Mouse (Mus musculus) limb, embryonic 14.5 days (tissue): ENCODE data around the gene Gabpb1. TPM values are rescaled to one million over a fixed set of nuclear protein-coding genes. Genes with fewer than 3 reads are reported as not detected.

Experiments used
- ATAC-seq: fragments of 200-750 bp; cut with Nextera tagmentation; 2 replicates; pipeline ENCODE4 v1.8.0; 2017; ENCODE audit warnings: low read depth, moderate number of reproducible peaks, moderate TSS enrichment; ENCODE audit not compliant: low FRiP score
- DNase-seq: peaks from one replicate; pipeline ENCODE4 v3.0.0-alpha.2; 2015; ENCODE audit warnings: low spot score
- H3K27ac ChIP-seq: fragments of 300-500 bp; sonication (generic); replicated peaks from 2 replicates; pipeline ENCODE4 v1.5.1; 2014; ENCODE audit warnings: low read depth, mild to moderate bottlenecking, low read length, moderate library complexity, mixed read lengths
- H3K27me3 ChIP-seq: fragments of 300-500 bp; sonication (generic); 2 replicates; pipeline ENCODE4 v1.6.1; 2014; ENCODE audit warnings: low read length, mixed read lengths; ENCODE audit not compliant: control insufficient read depth, insufficient read depth
- H3K36me3 ChIP-seq: fragments of 300-500 bp; sonication (generic); 2 replicates; pipeline ENCODE4 v1.6.1; 2014; ENCODE audit warnings: mild to moderate bottlenecking, low read length, moderate library complexity, mixed read lengths; ENCODE audit not compliant: control insufficient read depth, insufficient read depth
- H3K4me1 ChIP-seq: fragments of 300-500 bp; sonication (generic); 2 replicates; pipeline ENCODE4 v1.6.1; 2014; ENCODE audit warnings: antibody characterized with exemption, low read length, mixed read lengths; ENCODE audit not compliant: control insufficient read depth, insufficient read depth
- H3K4me2 ChIP-seq: fragments of 300-500 bp; sonication (generic); replicated peaks from 2 replicates; pipeline ENCODE4 v1.6.1; 2014; ENCODE audit warnings: low read depth, mild to moderate bottlenecking, low read length, moderate library complexity; ENCODE audit not compliant: severe bottlenecking
- H3K4me3 ChIP-seq: fragments of 300-500 bp; sonication (generic); replicated peaks from 2 replicates; pipeline ENCODE4 v1.5.1; 2014; ENCODE audit warnings: low read length
- H3K9ac ChIP-seq: fragments of 300-500 bp; sonication (generic); 2 replicates; pipeline ENCODE4 v1.6.1; 2014; ENCODE audit warnings: mild to moderate bottlenecking, low read depth, low read length, moderate library complexity; ENCODE audit not compliant: severe bottlenecking
- H3K9me3 ChIP-seq: fragments of 300-500 bp; sonication (generic); 2 replicates; pipeline ENCODE4 v1.6.1; 2016; ENCODE audit warnings: low read length; ENCODE audit not compliant: control insufficient read depth
- POLR2A ChIP-seq: fragments of 200-500 bp; IDR thresholded peaks from 2 replicates; pipeline ENCODE4 v1.8.0; 2012; ENCODE audit warnings: inconsistent platforms, mild to moderate bottlenecking, moderate library complexity, borderline replicate concordance; ENCODE audit not compliant: insufficient read depth, insufficient read length; ENCODE audit errors: extremely low read depth
- WGBS: fragments of 180-500 bp; shearing (Covaris S2); extraction: QIAGEN DNeasy Blood & Tissue Kit; methylation state at CpG from one replicate; pipeline ENCODE4 v1.1.7; 2014; 5-methylcytosine and 5-hydroxymethylcytosine counted together
- polyA plus RNA-seq, 2 experiments: library from polyadenylated mRNA; depleted of rRNA in 1 of 2; stranded (reverse) in 1 of 2; unstranded in 1 of 2; fragments of >200 nt; fragmentation: Nextera tagmentation in 1 of 2; extraction: Ambion mirVana in 1 of 2; gene quantifications; 2 replicates each; pipeline versions ENCODE4 v1.2.1 to v1.2.3; 2012 to 2014

Gabpb1 gene
- polyA plus RNA-seq, 2 experiments: 44.6 to 48.0 TPM

DNA sequence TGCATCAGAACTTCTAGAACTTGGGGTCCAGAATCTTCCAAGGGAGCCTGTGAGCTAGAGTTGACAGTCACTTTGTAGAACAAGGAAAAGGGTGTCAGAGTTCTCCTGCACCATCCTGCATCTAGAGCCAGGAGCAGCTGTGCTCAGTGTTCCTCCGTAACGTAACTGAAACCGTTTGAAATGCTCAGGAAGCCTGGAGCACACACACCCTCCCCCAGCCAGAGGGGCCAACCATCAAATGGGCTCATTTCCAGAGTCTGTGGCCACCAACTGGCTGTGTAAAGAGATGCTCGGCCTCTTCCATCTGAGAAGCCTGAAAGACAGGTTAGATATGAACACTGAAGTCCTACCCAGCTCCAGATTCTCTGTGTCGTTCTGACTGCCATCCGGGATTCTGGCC lies 92.2 kb downstream of the Gabpb1 start:
- no peak overlapping the region for H3K9ac ChIP-seq
- no peak for DNase-seq
- no peak overlapping the region for H3K4me2 ChIP-seq
- no peak overlapping the region for H3K27ac ChIP-seq
- no peaks in the 10 kb centered on the region for H3K4me1 ChIP-seq
- no peaks in the 10 kb centered on the region for H3K27me3 ChIP-seq
- H3K9me3 ChIP-seq: no peaks in the 10 kb centered on the region
- H3K36me3 ChIP-seq: no peaks in the 10 kb centered on the region
- no peak for ATAC-seq
- no peak for TF ChIP-seq POLR2A
- WGBS: 43% methylated on average over 6 of the region's 6 CpGs
- no peak overlapping the region for H3K4me3 ChIP-seq

DNA sequence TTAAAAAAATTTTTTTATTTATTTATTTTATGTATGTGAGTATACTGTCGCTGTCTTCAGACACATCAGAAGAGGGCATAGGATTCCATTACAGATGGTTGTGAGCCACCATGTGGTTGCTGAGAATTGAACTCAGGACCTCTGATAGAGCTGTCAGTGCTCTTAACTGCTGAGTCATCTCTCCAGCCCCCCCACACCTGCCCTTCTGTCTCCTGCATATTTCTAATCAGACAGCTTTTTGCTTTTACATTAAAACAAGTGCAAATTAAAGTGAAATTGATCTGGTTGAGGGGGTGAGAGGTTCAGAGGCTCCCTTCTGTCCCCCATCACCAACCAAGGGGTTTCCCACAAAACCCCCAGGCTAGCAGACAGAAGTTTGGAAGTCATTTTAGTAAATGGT lies 96.9 kb downstream of the Gabpb1 start:
- TF ChIP-seq POLR2A: no peak
- no peak overlapping the region for H3K4me3 ChIP-seq
- no peak overlapping the region for H3K9ac ChIP-seq
- H3K9me3 ChIP-seq: no peaks in the 10 kb centered on the region
- 89% methylated on average over 1 of the region's 1 CpGs for WGBS
- no peaks in the 10 kb centered on the region for H3K27me3 ChIP-seq
- DNase-seq (no peak), ATAC-seq (no peak)
- H3K4me1 ChIP-seq: no peaks in the 10 kb centered on the region
- no peak overlapping the region for H3K27ac ChIP-seq
- no peaks in the 10 kb centered on the region for H3K36me3 ChIP-seq
- H3K4me2 ChIP-seq: no peak overlapping the region

Other genes starting within 250 kb of the Gabpb1 start
- 0.40 and 0.63 TPM in 2 replicates for gene Atp8b4, start 175.7 kb downstream of the Gabpb1 start, polyA plus RNA-seq (2012; rRNA removed)
- gene Atp8b4, start 175.7 kb downstream of the Gabpb1 start, polyA plus RNA-seq (2014; fragmentation: Nextera tagmentation; extraction: Ambion mirVana): 0.36 and 0.48 TPM in 2 replicates
- gene Slc27a2, start 123.9 kb downstream of the Gabpb1 start, polyA plus RNA-seq (2012; rRNA removed): 0.58 and 0.94 TPM in 2 replicates
- gene Slc27a2, start 123.9 kb downstream of the Gabpb1 start, polyA plus RNA-seq (2014; fragmentation: Nextera tagmentation; extraction: Ambion mirVana): 0.29 and 0.51 TPM in 2 replicates
- 19.3 and 20.8 TPM in 2 replicates for gene Hdc, start 57.0 kb downstream of the Gabpb1 start, polyA plus RNA-seq (2012; rRNA removed)
- 30.5 and 40.6 TPM in 2 replicates for gene Hdc, start 57.0 kb downstream of the Gabpb1 start, polyA plus RNA-seq (2014; fragmentation: Nextera tagmentation; extraction: Ambion mirVana)
- 33.4 and 37.0 TPM in 2 replicates for gene Usp8, start 31.0 kb upstream of the Gabpb1 start, polyA plus RNA-seq (2012; rRNA removed)
- 39.0 and 43.1 TPM in 2 replicates for gene Usp8, start 31.0 kb upstream of the Gabpb1 start, polyA plus RNA-seq (2014; fragmentation: Nextera tagmentation; extraction: Ambion mirVana)
- 0.73 and 1.2 TPM in 2 replicates for gene Usp50, start 107.1 kb upstream of the Gabpb1 start, polyA plus RNA-seq (2012; rRNA removed)
- 2.9 and 3.0 TPM in 2 replicates for gene Usp50, start 107.1 kb upstream of the Gabpb1 start, polyA plus RNA-seq (2014; fragmentation: Nextera tagmentation; extraction: Ambion mirVana)
- 41.8 and 44.3 TPM in 2 replicates for gene Trpm7, start 199.9 kb upstream of the Gabpb1 start, polyA plus RNA-seq (2012; rRNA removed)
- gene Trpm7, start 199.9 kb upstream of the Gabpb1 start, polyA plus RNA-seq (2014; fragmentation: Nextera tagmentation; extraction: Ambion mirVana): 43.6 and 49.7 TPM in 2 replicates